In genomic region chr19:28743176-28743793, GRCm38 (mm10) we compare ENCODE assay signal across 8 mouse cellular contexts.
DNase-seq lines count a peak whose midpoint lies in the region; ATAC-seq lines count a peak whose summit lies in the region.
"Had no signal": no experiment of that assay in that cellular context is flagged by ENCODE, and none has a peak within 500 bp of the region (broad histone marks: within the 10 kb centered on the region; RNA-seq: fewer than 3 reads in every experiment).

No protein-coding gene starts in this region.

- H3K27me3 ChIP-seq in midbrain, embryonic 10.5 days (ENCODE audit: low read depth, poor library complexity, severe bottlenecking): no peaks in the 10 kb centered on the region
- H3K27me3 ChIP-seq in midbrain, embryonic 11.5 days (ENCODE audit: control insufficient read depth, insufficient read depth, low read length): no peaks in the 10 kb centered on the region

- peak; percentile 50 to 52 for DNase-seq in right cerebral cortex, postnatal 10 days (ENCODE audit: low spot score in 2 of 2)
- DNase-seq in right cerebral cortex, postnatal 36 days (ENCODE audit: low spot score in 2 of 2): no peak
- peak; percentile 81 for DNase-seq in gastrocnemius, adult 18-20 months (ENCODE audit: low spot score)
- peak; percentile 93 for DNase-seq in kidney, adult 9 months
- peak; percentile 62 for DNase-seq in ovary, postnatal 36 days (ENCODE audit: low spot score)
- DNase-seq in midbrain, embryonic 10.5 days (ENCODE audit: low spot score): no peak
- DNase-seq in midbrain, embryonic 11.5 days (ENCODE audit: low spot score, missing footprints): no peak

- H3K4me2 ChIP-seq in midbrain, embryonic 11.5 days: no peak overlapping the region

- H3K4me1 ChIP-seq in midbrain, embryonic 10.5 days: no peaks in the 10 kb centered on the region
- H3K4me1 ChIP-seq in midbrain, embryonic 11.5 days (ENCODE audit: control insufficient read depth, insufficient read depth, low read length): no peaks in the 10 kb centered on the region

- WGBS in midbrain, embryonic 10.5 days: 93% methylated on average over 5 of the region's 5 CpGs
- 91% methylated on average over 5 of the region's 5 CpGs for WGBS in midbrain, embryonic 11.5 days

- H3K36me3 ChIP-seq in midbrain, embryonic 10.5 days: no peaks in the 10 kb centered on the region
- no peaks in the 10 kb centered on the region for H3K36me3 ChIP-seq in midbrain, embryonic 11.5 days (ENCODE audit: control insufficient read depth, insufficient read depth, low read length)

- H3K27ac ChIP-seq in midbrain, embryonic 10.5 days (replicated peaks): no peak overlapping the region
- no peak overlapping the region for H3K27ac ChIP-seq in midbrain, embryonic 11.5 days (ENCODE audit: low read depth, low read length)

- H3K4me3 ChIP-seq in midbrain, embryonic 10.5 days: no peak overlapping the region
- H3K4me3 ChIP-seq in midbrain, embryonic 11.5 days (ENCODE audit: low read depth, low read length): no peak overlapping the region
- H3K4me3 ChIP-seq: megakaryocyte, embryonic 14.5 days had no signal

- no peak overlapping the region for H3K9ac ChIP-seq in midbrain, embryonic 11.5 days (ENCODE audit: low read length)

- no peak for ATAC-seq in midbrain, embryonic 11.5 days (ENCODE audit: low FRiP score)

- no peaks in the 10 kb centered on the region for H3K9me3 ChIP-seq in midbrain, embryonic 10.5 days (replicated peaks)
- no peaks in the 10 kb centered on the region for H3K9me3 ChIP-seq in midbrain, embryonic 11.5 days (ENCODE audit: control insufficient read depth, low read length)
- H3K9me3 ChIP-seq: megakaryocyte, embryonic 14.5 days had no signal

Comparison
In these comparisons a context has a peak if more than half of its experiments do, and no peak if none do; other contexts are left out.
1. DNase-seq: peak in right cerebral cortex, postnatal 10 days (2 of 2), gastrocnemius, adult 18-20 months (single experiment), kidney, adult 9 months (single experiment) and ovary, postnatal 36 days (single experiment); none in right cerebral cortex, postnatal 36 days (0 of 2), midbrain, embryonic 10.5 days (single experiment) and midbrain, embryonic 11.5 days (single experiment).